Mouse (Mus musculus) neural tube, embryonic 11.5 days (tissue): ENCODE measurements at regions not wholly inside any gene's neighbourhood (a gene's known extent, or its start where the extent isn't known, plus 50 kb on each side); places are given as distances from the start of the nearest gene placed in this dataset.

Experiments
- ATAC-seq: fragments of 200-750 bp; cut with Nextera tagmentation; 2 replicates; pipeline ENCODE4 v1.8.0; 2017; ENCODE audit warnings: moderate number of reproducible peaks, mild to moderate bottlenecking, moderate TSS enrichment, moderate library complexity; ENCODE audit not compliant: insufficient read depth, low FRiP score, low TSS enrichment
- DNase-seq: peaks from one replicate; pipeline ENCODE4 v3.0.0-alpha.2; 2015; ENCODE audit warnings: low spot score
- H3K27ac ChIP-seq: fragments of 300-500 bp; sonication (generic); 2 replicates; pipeline ENCODE4 v1.5.1; 2014; ENCODE audit warnings: low read depth, mild to moderate bottlenecking, low read length
- H3K27me3 ChIP-seq: fragments of 300-500 bp; sonication (generic); 2 replicates; pipeline ENCODE4 v1.6.1; 2014; ENCODE audit warnings: mild to moderate bottlenecking, low read length, mixed read lengths; ENCODE audit not compliant: control insufficient read depth, insufficient read depth
- H3K36me3 ChIP-seq: fragments of 300-500 bp; sonication (generic); 2 replicates; pipeline ENCODE4 v1.6.1; 2014; ENCODE audit warnings: mild to moderate bottlenecking, low read length, moderate library complexity, mixed read lengths; ENCODE audit not compliant: control insufficient read depth, insufficient read depth
- H3K4me1 ChIP-seq: fragments of 300-500 bp; sonication (generic); 2 replicates; pipeline ENCODE4 v1.6.1; 2014; ENCODE audit warnings: low read length, mixed read lengths; ENCODE audit not compliant: control insufficient read depth, insufficient read depth
- H3K4me2 ChIP-seq: fragments of 300-500 bp; sonication (generic); 2 replicates; pipeline ENCODE4 v1.6.1; 2014; ENCODE audit warnings: low read depth, mild to moderate bottlenecking, moderate library complexity
- H3K4me3 ChIP-seq: fragments of 300-500 bp; sonication (generic); 2 replicates; pipeline ENCODE4 v1.5.1; 2014; ENCODE audit warnings: low read depth, low read length
- H3K9ac ChIP-seq: fragments of 300-500 bp; sonication (generic); 2 replicates; pipeline ENCODE4 v1.6.1; 2014; ENCODE audit warnings: mild to moderate bottlenecking, low read length
- H3K9me3 ChIP-seq: fragments of 300-500 bp; sonication (generic); 2 replicates; pipeline ENCODE4 v1.6.1; 2016; ENCODE audit warnings: low read length; ENCODE audit not compliant: control insufficient read depth
- WGBS: fragments of 180-500 bp; shearing (Covaris S2); extraction: QIAGEN DNeasy Blood & Tissue Kit; methylation state at CpG from one replicate; pipeline ENCODE4 v1.1.7; 2014; 5-methylcytosine and 5-hydroxymethylcytosine counted together

DNA sequence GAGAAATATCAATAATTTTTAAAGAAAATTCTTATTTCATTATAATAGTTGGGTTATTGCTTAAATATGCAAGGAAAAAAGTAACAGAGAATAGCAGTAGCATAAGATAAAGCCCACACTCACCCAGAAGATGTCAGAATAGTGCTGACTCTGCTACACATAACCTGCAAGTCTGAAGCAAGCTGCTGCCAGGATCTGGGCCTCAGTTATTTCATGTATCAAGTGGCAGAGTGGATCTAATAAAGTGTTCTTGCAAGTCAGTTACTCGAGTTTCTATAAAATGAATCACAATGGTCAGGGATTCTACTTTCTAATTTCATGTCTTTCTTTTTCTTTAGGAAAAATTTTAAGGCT is 466.2 kb downstream of the Klhl13 start:
- ATAC-seq (peak; percentile 72), DNase-seq (no peak)
- Histone ChIP-seq H3K9me3 (no peaks in the 10 kb centered on the region), H3K27me3 (no peaks in the 10 kb centered on the region), H3K4me2 (no peak overlapping the region), H3K4me3 (no peak overlapping the region), H3K9ac (no peak overlapping the region), H3K27ac (no peak overlapping the region), H3K36me3 (no peaks in the 10 kb centered on the region), H3K4me1 (no peaks in the 10 kb centered on the region)
- WGBS, result 70% methylated on average over 1 of the region's 1 CpGs

DNA sequence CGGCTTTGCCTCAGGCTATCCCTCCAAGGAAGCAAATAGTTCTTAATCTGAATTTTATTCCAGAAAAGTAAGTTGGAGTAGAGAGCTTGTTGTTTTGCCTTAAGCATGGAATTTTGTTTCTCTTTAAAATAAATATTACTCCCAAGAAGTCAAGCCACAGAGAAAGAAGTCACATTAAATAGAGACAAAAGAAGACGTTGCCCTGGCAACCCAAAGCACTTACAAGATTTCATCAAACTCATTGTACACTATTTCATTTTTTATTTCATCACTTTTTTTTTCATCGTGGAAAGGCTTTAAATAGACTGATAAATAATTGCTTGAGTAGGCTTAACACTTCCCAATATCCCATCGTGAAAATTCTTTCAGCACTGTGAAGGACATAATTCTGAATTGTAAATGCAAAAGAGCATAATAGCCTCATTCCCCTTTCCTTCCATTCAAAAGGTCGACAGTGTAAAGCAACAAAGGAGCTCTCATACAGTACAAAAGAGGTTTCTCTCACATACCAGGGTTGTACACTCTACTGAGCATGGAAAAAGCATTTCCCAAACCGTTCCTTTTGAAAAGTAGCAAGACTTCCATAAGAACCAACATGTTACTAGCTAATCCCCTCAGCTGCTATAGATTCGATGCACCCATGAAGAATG is 466.7 kb downstream of the Klhl13 start:
- Histone ChIP-seq H3K9ac (no peak overlapping the region), H3K27ac (no peak overlapping the region), H3K4me1 (no peaks in the 10 kb centered on the region), H3K27me3 (no peaks in the 10 kb centered on the region), H3K4me3 (no peak overlapping the region), H3K36me3 (no peaks in the 10 kb centered on the region), H3K9me3 (no peaks in the 10 kb centered on the region), H3K4me2 (no peak overlapping the region)
- 47% methylated on average over 7 of the region's 7 CpGs for WGBS
- ATAC-seq, result peak; percentile 93
- no peak for DNase-seq

DNA sequence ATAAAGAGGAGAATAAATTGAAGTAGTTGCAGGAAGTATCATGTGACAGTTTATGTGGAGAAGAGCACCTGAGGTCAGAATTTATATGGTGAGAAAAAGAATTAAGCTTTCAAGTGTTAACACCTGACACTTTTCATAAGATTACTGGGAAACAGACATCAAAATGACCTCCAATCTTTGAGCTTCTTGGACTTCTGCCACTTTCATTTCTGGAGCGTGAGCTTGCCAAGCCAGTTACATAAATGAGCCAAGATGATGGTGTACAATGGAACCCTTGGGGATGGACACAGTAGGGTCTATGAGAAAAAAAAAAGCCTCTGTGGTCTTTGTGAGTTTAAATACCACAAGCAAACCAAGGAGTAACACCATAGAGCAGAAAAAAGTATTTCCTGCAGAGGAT is 495.1 kb downstream of the Klhl13 start:
- Histone ChIP-seq H3K4me1 (no peaks in the 10 kb centered on the region), H3K9ac (no peak overlapping the region), H3K27me3 (no peaks in the 10 kb centered on the region), H3K4me3 (no peak overlapping the region), H3K9me3 (no peaks in the 10 kb centered on the region), H3K36me3 (no peaks in the 10 kb centered on the region), H3K4me2 (no peak overlapping the region), H3K27ac (no peak overlapping the region)
- ATAC-seq (no peak), DNase-seq (no peak)
- WGBS, result 84% methylated on average over 1 of the region's 1 CpGs

DNA sequence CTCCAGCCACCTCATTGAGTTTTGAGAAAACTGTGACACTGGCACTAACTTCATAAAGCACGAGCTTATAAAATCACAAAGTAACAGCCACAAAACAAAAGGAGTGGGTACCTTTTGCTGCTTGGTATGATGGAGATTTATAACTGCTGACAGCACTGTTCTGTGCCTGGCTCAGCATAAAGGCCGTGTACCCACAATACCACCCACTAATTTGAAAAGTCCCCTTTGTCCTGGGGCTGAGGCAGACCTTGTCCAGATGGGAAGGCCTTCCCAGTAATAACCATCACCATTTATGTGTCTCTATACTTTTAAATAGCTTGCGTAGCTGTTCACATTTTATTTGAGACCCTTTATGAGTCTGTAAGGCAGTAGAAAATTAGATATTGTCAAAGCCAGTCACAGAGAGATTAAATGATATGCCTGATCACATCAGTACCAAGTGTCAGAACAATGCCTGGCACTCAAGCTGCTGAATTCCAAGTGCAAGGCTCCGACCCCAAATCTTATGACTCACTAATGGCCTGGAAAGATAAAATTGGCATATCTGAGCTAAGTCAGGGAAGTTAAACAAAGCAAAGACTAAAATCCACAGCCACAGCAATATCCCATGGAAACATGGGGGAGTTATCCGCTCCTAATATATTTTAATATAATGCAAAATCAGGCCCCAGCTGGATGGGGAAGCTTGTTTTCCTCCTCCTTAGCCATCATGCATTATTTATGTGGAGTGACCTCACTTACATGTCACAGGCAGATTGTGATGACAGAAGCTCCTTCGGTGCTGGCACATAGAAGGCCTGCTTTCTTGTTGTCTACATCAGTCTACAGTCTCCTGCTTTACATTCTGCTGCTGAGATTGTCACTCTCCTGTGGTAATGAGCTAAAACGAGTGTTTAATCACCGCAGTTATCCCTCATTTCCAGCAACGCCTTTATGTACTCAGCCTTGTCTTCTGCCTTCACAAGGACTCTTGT is 515.1 kb downstream of the Klhl13 start:
- DNase-seq (peak; percentile 25), ATAC-seq (peak; percentile 91)
- H3K4me1 ChIP-seq, result no peaks in the 10 kb centered on the region
- peak overlapping the region; percentile 27; the same call in 1 of the 2 replicates for H3K27ac ChIP-seq
- no peaks in the 10 kb centered on the region for H3K27me3 ChIP-seq
- no peaks in the 10 kb centered on the region for H3K36me3 ChIP-seq
- H3K9ac ChIP-seq, result no peak overlapping the region
- no peak overlapping the region for H3K4me3 ChIP-seq
- WGBS, result 41% methylated on average over 9 of the region's 9 CpGs
- no peaks in the 10 kb centered on the region for H3K9me3 ChIP-seq
- no peak overlapping the region for H3K4me2 ChIP-seq

DNA sequence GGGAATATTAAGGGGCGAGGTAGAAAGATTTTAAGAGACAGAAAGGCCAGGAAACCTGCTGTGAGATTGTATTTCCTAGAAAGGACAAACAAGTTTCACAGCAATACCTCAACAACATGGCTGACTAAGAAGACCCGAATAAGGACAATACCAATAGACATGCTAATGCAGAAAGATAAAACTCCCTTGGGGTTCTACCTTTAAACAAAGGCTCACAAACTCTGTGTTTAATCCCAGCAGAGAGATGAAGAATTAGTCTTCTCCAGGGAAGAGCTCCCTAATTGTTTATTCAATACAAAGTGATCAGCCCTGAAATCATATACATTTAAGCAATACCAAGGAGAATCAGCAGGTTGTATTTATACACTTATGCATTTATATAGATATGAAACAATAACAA is 516.1 kb downstream of the Klhl13 start:
- no peaks in the 10 kb centered on the region for H3K27me3 ChIP-seq
- no peak for ATAC-seq
- no peaks in the 10 kb centered on the region for H3K4me1 ChIP-seq
- 34% methylated on average over 2 of the region's 2 CpGs for WGBS
- no peak overlapping the region for H3K9ac ChIP-seq
- H3K4me3 ChIP-seq, result no peak overlapping the region
- no peak overlapping the region for H3K4me2 ChIP-seq
- no peaks in the 10 kb centered on the region for H3K9me3 ChIP-seq
- no peak for DNase-seq
- no peaks in the 10 kb centered on the region for H3K36me3 ChIP-seq
- H3K27ac ChIP-seq, result no peak overlapping the region

DNA sequence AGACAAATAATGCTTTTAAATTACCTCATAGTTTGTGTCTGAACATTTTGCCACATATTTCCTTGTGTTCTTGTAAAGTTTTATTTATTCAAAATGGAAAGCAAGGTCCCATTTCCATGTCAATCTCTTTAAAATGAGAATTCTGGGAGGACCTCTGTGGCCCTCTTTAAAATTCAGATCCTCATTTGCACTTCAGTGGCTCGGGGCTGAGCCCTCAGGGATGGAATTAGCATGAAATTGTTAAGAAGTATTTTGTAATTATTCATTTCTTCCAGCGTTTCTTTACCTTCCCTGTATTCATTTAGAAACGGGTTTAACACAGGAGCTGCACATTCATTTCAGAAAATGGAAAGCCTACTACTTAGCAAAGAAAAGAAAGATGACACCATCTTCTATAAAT is 531.7 kb downstream of the Klhl13 start:
- Histone ChIP-seq H3K9ac (no peak overlapping the region), H3K9me3 (no peaks in the 10 kb centered on the region), H3K36me3 (no peaks in the 10 kb centered on the region), H3K27me3 (no peaks in the 10 kb centered on the region), H3K4me1 (no peaks in the 10 kb centered on the region), H3K4me3 (no peak overlapping the region), H3K4me2 (no peak overlapping the region), H3K27ac (no peak overlapping the region)
- DNase-seq (no peak), ATAC-seq (no peak)
- WGBS, result 29% methylated on average over 3 of the region's 3 CpGs

DNA sequence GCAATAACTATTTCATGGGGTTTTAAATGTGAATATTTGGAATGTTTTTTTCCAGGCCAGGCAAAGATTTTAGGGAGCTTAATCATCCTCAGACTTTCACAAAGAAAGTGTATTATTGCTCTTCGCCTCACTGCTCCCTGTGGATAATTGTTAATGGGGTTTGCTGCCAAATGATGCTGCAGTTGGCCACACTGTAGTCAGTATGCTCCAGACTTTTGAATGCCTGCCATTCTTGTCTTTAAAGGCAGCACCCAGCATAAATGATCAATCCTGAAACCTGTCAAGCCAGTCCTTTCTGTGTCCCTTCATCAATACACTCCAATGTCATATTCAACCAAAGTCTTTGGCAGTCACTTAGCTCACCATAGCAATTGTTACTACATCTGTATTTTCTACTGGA is 559.7 kb downstream of the Klhl13 start:
- WGBS, result 63% methylated on average over 1 of the region's 1 CpGs
- no peak for ATAC-seq
- H3K27me3 ChIP-seq, result no peaks in the 10 kb centered on the region
- H3K9me3 ChIP-seq, result no peaks in the 10 kb centered on the region
- no peak overlapping the region for H3K9ac ChIP-seq
- no peak overlapping the region for H3K4me3 ChIP-seq
- no peaks in the 10 kb centered on the region for H3K36me3 ChIP-seq
- H3K4me1 ChIP-seq, result no peaks in the 10 kb centered on the region
- H3K27ac ChIP-seq, result no peak overlapping the region
- DNase-seq, result no peak
- H3K4me2 ChIP-seq, result no peak overlapping the region

DNA sequence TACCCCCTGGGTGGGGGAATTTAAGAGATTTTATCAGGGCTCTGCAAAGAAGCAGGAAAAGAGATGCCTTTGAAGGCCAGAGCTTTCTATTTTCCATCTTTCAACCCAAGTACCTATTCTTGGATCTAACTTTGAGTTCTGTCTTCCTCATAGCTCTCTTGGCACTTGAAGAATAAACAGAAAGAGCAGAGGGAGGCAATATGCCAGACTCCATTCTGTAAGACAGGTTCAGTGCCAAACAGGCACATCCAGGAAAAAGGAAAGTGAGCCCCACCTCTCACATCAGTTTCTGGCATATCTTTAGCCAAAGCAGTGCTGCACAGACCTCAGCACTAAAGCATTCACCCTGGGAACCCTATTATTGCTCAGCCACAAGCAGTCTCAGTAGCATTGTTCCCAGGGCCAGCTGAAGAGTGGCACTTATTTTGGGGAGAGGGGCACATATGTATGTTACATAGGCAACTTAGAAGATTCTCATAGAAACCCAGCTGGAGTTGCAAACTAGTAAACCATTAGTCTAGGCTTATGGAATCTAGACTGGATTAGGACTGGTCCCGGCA is 594.8 kb downstream of the Klhl13 start:
- Histone ChIP-seq H3K36me3 (no peaks in the 10 kb centered on the region), H3K4me3 (no peak overlapping the region), H3K9ac (no peak overlapping the region), H3K27ac (no peak overlapping the region), H3K9me3 (no peaks in the 10 kb centered on the region), H3K4me1 (no peaks in the 10 kb centered on the region), H3K27me3 (no peaks in the 10 kb centered on the region), H3K4me2 (no peak overlapping the region)
- ATAC-seq, result no peak
- DNase-seq, result no peak
- 92% methylated on average over 1 of the region's 1 CpGs for WGBS
